Mouse (Mus musculus) CH12.LX (cell line): ENCODE measurements around the gene Gm20388.

ENCODE experiments used
- BHLHE40 ChIP-seq: IDR thresholded peaks from 2 replicates; pipeline ENCODE4 v1.6.1; 2011; ENCODE audit warnings: mild to moderate bottlenecking, low read depth, low read length, improper control_type of control experiment
- CHD2 ChIP-seq: IDR thresholded peaks from 2 replicates; pipeline ENCODE4 v1.6.1; 2011; ENCODE audit warnings: low read length, improper control_type of control experiment
- CTCF ChIP-seq, 2 experiments: IDR thresholded peaks in 1 of 2; conservative IDR thresholded peaks in 1 of 2; 2 replicates each; pipeline ENCODE4 v1.5.1; 2011 to 2012; ENCODE audit warnings: low read depth in 2 of 2, low read length in 2 of 2, improper control_type of control experiment in 1 of 2, inconsistent platforms in 1 of 2, mild to moderate bottlenecking in 1 of 2, moderate library complexity in 1 of 2
- EP300 ChIP-seq: IDR thresholded peaks from 2 replicates; pipeline ENCODE4 v1.6.1; 2011; ENCODE audit warnings: low read length, improper control_type of control experiment
- HCFC1 ChIP-seq: IDR thresholded peaks from 2 replicates; pipeline ENCODE4 v1.6.1; 2012; ENCODE audit warnings: low read depth, mild to moderate bottlenecking, inconsistent platforms, low read length, improper control_type of control experiment
- MEF2A ChIP-seq: IDR thresholded peaks from 2 replicates; pipeline ENCODE4 v1.6.1; 2014; ENCODE audit warnings: low read depth, mild to moderate bottlenecking, inconsistent platforms, low read length, improper control_type of control experiment, borderline replicate concordance
- PAX5 ChIP-seq: IDR thresholded peaks from 2 replicates; pipeline ENCODE4 v1.6.1; 2012; ENCODE audit warnings: low read length, inconsistent platforms, mixed read lengths
- POLR2A ChIP-seq: IDR thresholded peaks from 2 replicates; pipeline ENCODE4 v1.6.1; 2011; ENCODE audit warnings: low read depth, mild to moderate bottlenecking, improper control_type of control experiment, low read length

GRCm38 (mm10) chr8:120140769-120141168 is 230.1 kb downstream of the Gm20388 start:
- TF ChIP-seq POLR2A (no peak), PAX5 (no peak), EP300 (no peak), MEF2A (no peak), CTCF (conservative IDR thresholded peaks at IDR 0.05 in 1 of 2, IDR thresholded peaks at IDR 0.05 in 1 of 2; ENCODE audit: low read depth in 2 of 2, low read length in 2 of 2) (no peak), CHD2 (no peak), BHLHE40 (no peak), HCFC1 (no peak)
